Comparison of ENCODE assay signal across 13 mouse cellular contexts in the genomic region with DNA sequence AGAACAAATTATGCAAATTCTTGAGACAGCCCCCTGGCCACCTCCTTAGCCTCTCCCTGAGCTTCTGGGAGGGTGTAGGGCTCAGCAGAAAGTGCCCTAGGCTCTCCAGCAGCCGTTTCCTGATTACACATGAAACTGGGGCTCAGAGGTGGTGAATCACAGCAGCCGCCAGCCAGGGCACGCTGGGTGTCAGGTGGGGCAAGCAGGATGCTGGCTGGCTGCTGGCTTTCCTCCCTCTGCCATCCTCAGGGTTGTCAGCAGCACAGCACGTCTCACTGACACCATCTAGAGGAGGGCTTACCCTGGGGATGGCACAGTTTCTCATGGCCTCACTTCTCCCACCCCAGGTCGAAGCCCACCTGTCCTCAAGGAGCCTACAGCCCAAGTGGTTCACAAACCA. TPM values are rescaled to one million over a fixed set of nuclear protein-coding genes. Genes with fewer than 3 reads are reported as not detected.
A peak's percentile ranks its signal among the peaks of the same experiment; 100 is the strongest.
DNase-seq lines count a peak whose midpoint lies in the region; ATAC-seq lines count a peak whose summit lies in the region.
"Had no signal": no experiment of that assay in that cellular context is flagged by ENCODE, and none has a peak within 500 bp of the region (broad histone marks: within the 10 kb centered on the region; RNA-seq: fewer than 3 reads in every experiment).

No protein-coding gene starts in this region.

- H3K27ac ChIP-seq in midbrain, embryonic 10.5 days (replicated peaks), result peak overlapping the region; percentile 38; the same call in 1 of the 2 replicates
- no peak overlapping the region for H3K27ac ChIP-seq in midbrain, embryonic 16.5 days (ENCODE audit: low read length)
- H3K27ac ChIP-seq: liver, embryonic 15.5 days had no signal

- peaks cover 41% of the 10 kb centered on the region for H3K4me1 ChIP-seq in midbrain, embryonic 10.5 days
- peaks cover 5% of the 10 kb centered on the region; the same call in 1 of the 2 replicates for H3K4me1 ChIP-seq in midbrain, embryonic 16.5 days (ENCODE audit: control insufficient read depth, insufficient read depth, low read length)

- H3K27me3 ChIP-seq in midbrain, embryonic 10.5 days (ENCODE audit: low read depth, poor library complexity, severe bottlenecking), result peaks cover 31% of the 10 kb centered on the region
- no peaks in the 10 kb centered on the region for H3K27me3 ChIP-seq in midbrain, embryonic 16.5 days (ENCODE audit: control insufficient read depth, insufficient read depth, low read depth, low read length)

- H3K36me3 ChIP-seq in midbrain, embryonic 10.5 days, result no peaks in the 10 kb centered on the region
- H3K36me3 ChIP-seq in midbrain, embryonic 16.5 days (ENCODE audit: control insufficient read depth, insufficient read depth, low read length), result no peaks in the 10 kb centered on the region
- H3K36me3 ChIP-seq: liver, embryonic 15.5 days had no signal

- no peak for ATAC-seq in midbrain, embryonic 16.5 days

- peak; percentile 41 for DNase-seq in gastrocnemius, postnatal 25 days
- DNase-seq in gastrocnemius, postnatal 36 days, result no peak
- DNase-seq in midbrain, embryonic 10.5 days (ENCODE audit: low spot score), result no peak
- peak; percentile 23 for DNase-seq in lung, postnatal 14 days
- peak; percentile 76 for DNase-seq in thymus, postnatal 4 days
- DNase-seq in urinary bladder, postnatal 36 days (ENCODE audit: low spot score in 2 of 2), result no peak
- no peak for DNase-seq in heart, postnatal 4 days
- DNase-seq: cerebellum, adult 11 months had no signal

- no peaks in the 10 kb centered on the region for H3K9me3 ChIP-seq in midbrain, embryonic 10.5 days (replicated peaks)
- no peaks in the 10 kb centered on the region for H3K9me3 ChIP-seq in midbrain, embryonic 16.5 days (replicated peaks; ENCODE audit: control insufficient read depth, low read length, poor library complexity, severe bottlenecking)
- H3K9me3 ChIP-seq: liver, embryonic 15.5 days had no signal

- H3K9ac ChIP-seq in midbrain, embryonic 16.5 days (ENCODE audit: low read depth, low read length), result no peak overlapping the region
- H3K9ac ChIP-seq: liver, embryonic 15.5 days had no signal

- H3K4me2 ChIP-seq in midbrain, embryonic 16.5 days (ENCODE audit: low read length), result no peak overlapping the region
- H3K4me2 ChIP-seq: liver, embryonic 15.5 days had no signal

- no peak overlapping the region for H3K4me3 ChIP-seq in midbrain, embryonic 10.5 days
- no peak overlapping the region for H3K4me3 ChIP-seq in midbrain, embryonic 16.5 days (ENCODE audit: low read depth, low read length)
- H3K4me3 ChIP-seq: liver, embryonic 15.5 days had no signal

- intact Hi-C loops in gastrocnemius, postnatal 36 days (cut with DNase I), result loop anchor here (5.0 kb wide), 1 partner anchor 39 kb away; no protein-coding TSS in a partner anchor

- WGBS in midbrain, embryonic 10.5 days, result 27% methylated on average over 5 of the region's 5 CpGs
- WGBS in midbrain, embryonic 16.5 days, result 22% methylated on average over 5 of the region's 5 CpGs

RNA-seq across cellular contexts. Expression of a gene that starts 14.1 kb away (rescaled TPM):
- total RNA-seq in gastrocnemius, postnatal 25 days (2021), result 10 to 100 TPM in 1 of 2 experiments, 1 to 10 TPM in 1; 9.3 to 10.5 TPM
- 10 to 100 TPM in 1 of 2 experiments, 1 to 10 TPM in 1; 9.4 to 10.7 TPM for total RNA-seq in gastrocnemius, postnatal 36 days (2021)
- polyA plus RNA-seq in midbrain, embryonic 10.5 days (2016; fragmentation: Nextera tagmentation; extraction: Ambion mirVana), result 12.9 and 14.3 TPM in 2 replicates
- 11.4 and 13.6 TPM in 2 replicates for polyA plus RNA-seq in midbrain, embryonic 16.5 days (2015; fragmentation: Nextera tagmentation; extraction: Ambion mirVana)
- 10 to 100 TPM; 55.3 to 59.9 TPM for total RNA-seq in heart, postnatal 4 days (2021)
- total RNA-seq: CH12.LX had no signal

RNA-seq across cellular contexts. Expression of a gene that starts 25.5 kb away (rescaled TPM):
- 1 to 10 TPM; 6.4 to 7.8 TPM for total RNA-seq in gastrocnemius, postnatal 25 days (2021)
- total RNA-seq in gastrocnemius, postnatal 36 days (2021), result 1 to 10 TPM; 5.6 to 6.6 TPM
- polyA plus RNA-seq in midbrain, embryonic 10.5 days (2016; fragmentation: Nextera tagmentation; extraction: Ambion mirVana), result 2.6 TPM in 2 replicates
- 1.8 and 2.2 TPM in 2 replicates for polyA plus RNA-seq in midbrain, embryonic 16.5 days (2015; fragmentation: Nextera tagmentation; extraction: Ambion mirVana)
- 10 to 100 TPM; 15.9 to 18.8 TPM for total RNA-seq in heart, postnatal 4 days (2021)

RNA-seq across cellular contexts. Expression of a gene that starts 27.0 kb away (rescaled TPM):
- not detected for total RNA-seq in gastrocnemius, postnatal 25 days (2021)
- not detected for total RNA-seq in gastrocnemius, postnatal 36 days (2021)
- polyA plus RNA-seq in midbrain, embryonic 10.5 days (2016; fragmentation: Nextera tagmentation; extraction: Ambion mirVana), result not detected in 2 replicates
- polyA plus RNA-seq in midbrain, embryonic 16.5 days (2015; fragmentation: Nextera tagmentation; extraction: Ambion mirVana), result not detected in 2 replicates
- total RNA-seq in heart, postnatal 4 days (2021), result not detected
- total RNA-seq: CH12.LX; layer of hippocampus, postnatal 25 days had no signal
- polyA plus RNA-seq: embryonic facial prominence, embryonic 11.5 days had no signal

RNA-seq across cellular contexts. Expression of a gene that starts 48.7 kb away (rescaled TPM):
- total RNA-seq in gastrocnemius, postnatal 25 days (2021), result 10 to 100 TPM; 33.5 to 34.2 TPM
- 10 to 100 TPM; 34.1 to 34.9 TPM for total RNA-seq in gastrocnemius, postnatal 36 days (2021)
- polyA plus RNA-seq in midbrain, embryonic 10.5 days (2016; fragmentation: Nextera tagmentation; extraction: Ambion mirVana), result 47.1 and 52.8 TPM in 2 replicates
- polyA plus RNA-seq in midbrain, embryonic 16.5 days (2015; fragmentation: Nextera tagmentation; extraction: Ambion mirVana), result 46.0 and 46.5 TPM in 2 replicates
- 10 to 100 TPM; 47.1 to 47.6 TPM for total RNA-seq in heart, postnatal 4 days (2021)

RNA-seq across cellular contexts. Expression of a gene that starts 55.0 kb away (rescaled TPM):
- total RNA-seq in gastrocnemius, postnatal 25 days (2021), result 1 to 10 TPM; 2.4 to 6.4 TPM
- 1 to 10 TPM; 3.3 TPM for total RNA-seq in gastrocnemius, postnatal 36 days (2021)
- 81.5 and 121 TPM in 2 replicates for polyA plus RNA-seq in midbrain, embryonic 10.5 days (2016; fragmentation: Nextera tagmentation; extraction: Ambion mirVana)
- 13.5 and 19.7 TPM in 2 replicates for polyA plus RNA-seq in midbrain, embryonic 16.5 days (2015; fragmentation: Nextera tagmentation; extraction: Ambion mirVana)
- total RNA-seq in heart, postnatal 4 days (2021), result 10 to 100 TPM; 17.6 to 18.1 TPM

Comparison
In these comparisons a context has a peak if more than half of its experiments do, and no peak if none do; other contexts are left out.
1. DNase-seq: peak in gastrocnemius, postnatal 25 days (single experiment), lung, postnatal 14 days (single experiment) and thymus, postnatal 4 days (single experiment); none in gastrocnemius, postnatal 36 days (0 of 2), midbrain, embryonic 10.5 days (single experiment), urinary bladder, postnatal 36 days (0 of 2) and heart, postnatal 4 days (single experiment).
2. RNA of a gene that starts 14.1 kb away (total RNA-seq): 55.3 to 59.9 TPM in heart, postnatal 4 days; 9.4 to 10.7 TPM in gastrocnemius, postnatal 36 days and 9.3 to 10.5 TPM in gastrocnemius, postnatal 25 days; every median in the first group is over 4 times any median in the second.